Mouse (Mus musculus): ENCODE results near the gene Cep295nl. TPM values are rescaled to one million over a fixed set of nuclear protein-coding genes. Genes with fewer than 3 reads are reported as not detected.

Gene Cep295nl
- total and polyA plus RNA-seq, 2 experiments from 2014 or later = 0.21 to 0.33 TPM

- no peaks in the 10 kb centered on the region for H3K9me3 ChIP-seq (ENCODE audit: low read length)
- DNase-seq = no peak
- peaks cover 25% of the 10 kb centered on the region for H3K4me1 ChIP-seq (ENCODE audit: insufficient read depth)
- ATAC-seq = no peak
- H3K4me3 ChIP-seq (ENCODE audit: low read depth, low read length) = no peak overlapping the region
- no peak overlapping the region for H3K4me2 ChIP-seq (ENCODE audit: low read depth)
- no peak for TF ChIP-seq CTCF (IDR thresholded peaks at IDR 0.05; ENCODE audit: low read depth)
- no peaks in the 10 kb centered on the region for H3K27me3 ChIP-seq (ENCODE audit: insufficient read depth, low read length)
- H3K36me3 ChIP-seq (ENCODE audit: insufficient read depth) = peaks cover 7% of the 10 kb centered on the region; the same call in 1 of the 2 replicates
- no peak overlapping the region for H3K27ac ChIP-seq (ENCODE audit: low read depth, low read length)
- WGBS = 80% methylated on average over 5 of the region's 5 CpGs
- H3K9ac ChIP-seq = no peak overlapping the region
Observed at GRCm38 (mm10) chr11:118324541-118324940, 17.8 kb downstream of the Cep295nl start.

DNA sequence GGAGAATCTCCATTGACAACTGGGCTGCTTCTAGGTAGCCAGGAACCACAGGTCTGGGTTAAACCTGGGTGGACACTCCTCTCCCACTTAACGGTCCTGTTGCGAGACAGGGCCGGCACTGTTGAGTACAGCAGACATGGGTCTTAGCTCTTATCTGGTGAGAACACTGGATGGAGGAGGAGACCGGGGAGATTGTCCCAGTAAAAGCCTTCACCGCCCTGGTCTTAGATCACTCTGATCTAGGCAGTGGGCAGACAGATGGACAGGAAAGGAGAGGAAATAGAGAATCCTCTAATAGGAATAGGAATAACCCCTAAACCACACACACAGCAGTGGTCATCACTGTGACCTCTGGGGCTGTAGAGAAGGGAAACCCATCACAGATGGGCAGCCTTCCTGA, 18.3 kb downstream of the Cep295nl start:
- H3K36me3 ChIP-seq (ENCODE audit: insufficient read depth) = peaks cover 13% of the 10 kb centered on the region
- no peak overlapping the region for H3K4me3 ChIP-seq (ENCODE audit: low read depth, low read length)
- H3K9ac ChIP-seq = no peak overlapping the region
- no peak overlapping the region for H3K4me2 ChIP-seq (ENCODE audit: low read depth)
- no peak overlapping the region for H3K27ac ChIP-seq (ENCODE audit: low read depth, low read length)
- no peak for DNase-seq
- no peak for TF ChIP-seq CTCF (IDR thresholded peaks at IDR 0.05; ENCODE audit: low read depth)
- no peaks in the 10 kb centered on the region for H3K27me3 ChIP-seq (ENCODE audit: insufficient read depth, low read length)
- H3K4me1 ChIP-seq (ENCODE audit: insufficient read depth) = peaks cover 25% of the 10 kb centered on the region
- no peak for ATAC-seq
- 92% methylated on average over 5 of the region's 5 CpGs for WGBS
- no peaks in the 10 kb centered on the region for H3K9me3 ChIP-seq (ENCODE audit: low read length)

GRCm38 (mm10) chr11:118322647-118323046, 19.7 kb downstream of the Cep295nl start:
- Histone ChIP-seq H3K4me2 (ENCODE audit: low read depth) (no peak overlapping the region), H3K9me3 (ENCODE audit: low read length) (no peaks in the 10 kb centered on the region), H3K36me3 (ENCODE audit: insufficient read depth) (peaks cover 23% of the 10 kb centered on the region), H3K27me3 (ENCODE audit: insufficient read depth, low read length) (no peaks in the 10 kb centered on the region), H3K9ac (no peak overlapping the region), H3K27ac (ENCODE audit: low read depth, low read length) (no peak overlapping the region), H3K4me1 (ENCODE audit: insufficient read depth) (peaks cover 15% of the 10 kb centered on the region), H3K4me3 (ENCODE audit: low read depth, low read length) (no peak overlapping the region)
- DNase-seq (no peak), ATAC-seq (no peak)
- WGBS = 50% methylated on average over 3 of the region's 3 CpGs
- TF ChIP-seq CTCF (IDR thresholded peaks at IDR 0.05; ENCODE audit: low read depth) = no peak

DNA sequence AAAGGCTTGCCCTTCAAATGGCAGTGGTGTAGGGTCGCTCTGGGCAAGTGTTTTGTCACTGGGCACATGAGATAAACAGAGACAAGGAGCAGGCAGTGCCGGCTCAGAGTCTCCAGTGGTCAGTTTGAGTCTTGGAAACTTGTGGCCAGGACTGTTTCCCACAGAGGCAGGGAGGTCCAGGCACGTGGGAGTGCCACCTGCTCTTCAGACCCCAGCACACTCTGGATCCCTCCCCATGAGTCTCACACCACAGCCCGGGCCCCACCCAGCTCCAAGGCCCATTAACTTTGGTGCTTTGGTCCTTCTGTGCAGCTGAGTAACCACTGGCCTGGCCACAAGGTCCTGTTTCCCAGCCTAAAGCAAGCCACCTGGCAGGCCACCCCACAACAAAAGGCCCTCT, 20.3 kb downstream of the Cep295nl start:
- TF ChIP-seq CTCF (IDR thresholded peaks at IDR 0.05; ENCODE audit: low read depth) = no peak
- H3K27ac ChIP-seq (ENCODE audit: low read depth, low read length) = no peak overlapping the region
- H3K4me1 ChIP-seq (ENCODE audit: insufficient read depth) = peaks cover 9% of the 10 kb centered on the region
- peaks cover 23% of the 10 kb centered on the region for H3K36me3 ChIP-seq (ENCODE audit: insufficient read depth)
- ATAC-seq = no peak
- no peak overlapping the region for H3K4me3 ChIP-seq (ENCODE audit: low read depth, low read length)
- no peaks in the 10 kb centered on the region for H3K27me3 ChIP-seq (ENCODE audit: insufficient read depth, low read length)
- no peak for DNase-seq
- H3K9ac ChIP-seq = no peak overlapping the region
- 82% methylated on average over 4 of the region's 4 CpGs for WGBS
- H3K4me2 ChIP-seq (ENCODE audit: low read depth) = no peak overlapping the region
- no peaks in the 10 kb centered on the region for H3K9me3 ChIP-seq (ENCODE audit: low read length)

DNA sequence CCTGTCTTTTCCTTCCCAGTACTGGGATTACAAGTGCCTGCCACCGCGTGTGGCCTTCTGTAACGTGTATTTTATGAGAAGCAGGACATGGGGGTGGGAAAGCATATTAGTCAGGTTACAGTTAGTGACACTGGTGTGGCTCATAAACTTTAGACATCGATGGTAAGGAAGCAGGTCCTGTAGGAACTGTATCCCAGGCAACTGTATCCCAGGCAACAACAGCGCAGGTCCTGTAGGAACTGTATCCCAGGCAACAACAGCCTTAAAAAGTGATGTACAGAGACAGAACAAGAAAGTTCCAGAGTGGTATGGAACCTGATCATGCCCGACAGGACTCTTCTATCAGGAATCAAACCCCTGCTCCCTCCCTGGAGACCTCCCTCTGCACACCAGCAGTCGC, 20.8 kb downstream of the Cep295nl start:
- Histone ChIP-seq H3K4me1 (ENCODE audit: insufficient read depth) (0 out of 2 replicates have a peak, but pooled peaks cover 4% of the 10 kb centered on the region), H3K9me3 (ENCODE audit: low read length) (no peaks in the 10 kb centered on the region), H3K27ac (ENCODE audit: low read depth, low read length) (no peak overlapping the region), H3K4me2 (ENCODE audit: low read depth) (no peak overlapping the region), H3K36me3 (ENCODE audit: insufficient read depth) (peaks cover 23% of the 10 kb centered on the region), H3K4me3 (ENCODE audit: low read depth, low read length) (no peak overlapping the region), H3K27me3 (ENCODE audit: insufficient read depth, low read length) (no peaks in the 10 kb centered on the region), H3K9ac (no peak overlapping the region)
- no peak for TF ChIP-seq CTCF (IDR thresholded peaks at IDR 0.05; ENCODE audit: low read depth)
- DNase-seq (peak; percentile 39), ATAC-seq (peak; percentile 70)
- 72% methylated on average over 7 of the region's 7 CpGs for whole genome bisulfite sequencing

- Histone ChIP-seq H3K4me2 (ENCODE audit: low read depth) (no peak overlapping the region), H3K9ac (no peak overlapping the region), H3K4me1 (ENCODE audit: insufficient read depth) (no peaks in the 10 kb centered on the region), H3K9me3 (ENCODE audit: low read length) (no peaks in the 10 kb centered on the region), H3K27me3 (ENCODE audit: insufficient read depth, low read length) (no peaks in the 10 kb centered on the region), H3K27ac (ENCODE audit: low read depth, low read length) (no peak overlapping the region), H3K36me3 (ENCODE audit: insufficient read depth) (peaks cover 37% of the 10 kb centered on the region), H3K4me3 (ENCODE audit: low read depth, low read length) (no peak overlapping the region)
- peak; percentile 75 for TF ChIP-seq CTCF (IDR thresholded peaks at IDR 0.05; ENCODE audit: low read depth)
- ATAC-seq = no peak
- 68% methylated on average over 5 of the region's 5 CpGs for WGBS
- peak; percentile 57 for DNase-seq
Observed at GRCm38 (mm10) chr11:118318678-118319077, 23.6 kb downstream of the Cep295nl start.

GRCm38 (mm10) chr11:118317129-118317528, 25.2 kb downstream of the Cep295nl start:
- DNase-seq (peak; percentile 85), ATAC-seq (peak; percentile 58)
- Histone ChIP-seq H3K27me3 (ENCODE audit: insufficient read depth, low read length) (no peaks in the 10 kb centered on the region), H3K36me3 (ENCODE audit: insufficient read depth) (peaks cover 41% of the 10 kb centered on the region), H3K9ac (no peak overlapping the region), H3K27ac (ENCODE audit: low read depth, low read length) (no peak overlapping the region), H3K4me3 (ENCODE audit: low read depth, low read length) (no peak overlapping the region), H3K4me1 (ENCODE audit: insufficient read depth) (no peaks in the 10 kb centered on the region), H3K4me2 (ENCODE audit: low read depth) (no peak overlapping the region), H3K9me3 (ENCODE audit: low read length) (no peaks in the 10 kb centered on the region)
- 28% methylated on average over 7 of the region's 7 CpGs for WGBS
- TF ChIP-seq CTCF (IDR thresholded peaks at IDR 0.05; ENCODE audit: low read depth) = peak; percentile 88

All from forebrain, postnatal 0 days (tissue).